Mouse (Mus musculus): ENCODE measurements around the gene Ccdc190.

Gene Ccdc190

DNA sequence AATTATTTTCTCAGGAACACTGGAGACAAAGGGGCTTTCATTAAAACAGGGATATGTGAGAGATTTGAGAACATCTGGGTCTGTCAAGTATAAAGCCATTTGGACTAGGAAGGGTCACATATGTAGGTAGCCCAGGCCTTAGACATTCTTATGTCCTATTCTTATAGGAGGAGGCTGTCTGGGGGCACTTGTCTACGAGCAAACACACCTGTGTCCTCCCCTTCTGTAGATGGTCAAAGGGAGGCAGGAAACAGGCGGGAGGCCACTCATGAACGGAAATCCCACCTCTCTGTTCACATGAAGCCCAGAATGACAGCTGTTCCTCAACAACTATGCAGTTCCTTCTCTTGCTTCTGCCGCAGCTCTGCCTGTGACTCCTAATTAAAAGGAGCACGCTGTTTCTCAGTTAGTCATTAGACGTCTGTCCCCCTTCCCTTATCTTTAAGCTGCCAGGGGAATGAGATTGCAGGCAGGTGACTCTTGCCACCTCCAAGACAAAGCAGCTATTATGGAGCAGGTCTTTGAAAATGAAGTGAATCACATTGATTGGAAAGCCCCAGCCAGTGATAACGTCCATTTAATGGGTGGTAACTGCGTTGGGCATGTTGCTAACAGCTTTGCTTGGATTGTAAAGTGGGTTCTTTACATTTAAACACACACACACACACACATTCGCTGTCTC is 11.2 kb upstream of the Ccdc190 start:
- H3K36me3 ChIP-seq (ENCODE audit: control insufficient read depth, insufficient read depth, low read length, poor library complexity, severe bottlenecking) = no peaks in the 10 kb centered on the region; the same call in 1 of the 2 replicates
- DNase-seq (ENCODE audit: low read depth, low spot score) = no peak
- H3K27me3 ChIP-seq (ENCODE audit: control insufficient read depth, insufficient read depth, low read length, poor library complexity, severe bottlenecking) = no peaks in the 10 kb centered on the region; the same call in 1 of the 2 replicates

DNA sequence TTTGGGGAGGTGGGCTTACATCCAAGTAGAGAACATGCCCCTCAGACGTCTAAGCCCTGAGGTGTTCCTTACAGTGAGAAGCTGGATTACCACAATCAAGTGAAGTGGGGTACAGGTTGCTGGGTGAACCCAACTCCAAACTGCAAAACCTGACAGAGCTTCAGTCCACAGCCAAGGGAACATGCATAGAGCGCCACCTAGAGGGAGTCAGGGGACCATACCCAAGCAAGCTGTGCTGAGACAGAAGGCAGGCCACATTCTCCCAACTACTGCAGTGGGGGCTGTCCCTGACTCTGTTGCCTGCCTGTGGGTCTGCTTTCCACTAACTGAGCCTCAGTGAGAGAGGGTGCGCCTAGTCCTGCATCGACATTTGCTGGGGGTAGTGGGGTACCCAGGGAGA is 10.4 kb upstream of the Ccdc190 start:
- DNase-seq (ENCODE audit: low read depth, low spot score) = no peak
- H3K27me3 ChIP-seq (ENCODE audit: control insufficient read depth, insufficient read depth, low read length, poor library complexity, severe bottlenecking) = no peaks in the 10 kb centered on the region; the same call in 1 of the 2 replicates

DNA sequence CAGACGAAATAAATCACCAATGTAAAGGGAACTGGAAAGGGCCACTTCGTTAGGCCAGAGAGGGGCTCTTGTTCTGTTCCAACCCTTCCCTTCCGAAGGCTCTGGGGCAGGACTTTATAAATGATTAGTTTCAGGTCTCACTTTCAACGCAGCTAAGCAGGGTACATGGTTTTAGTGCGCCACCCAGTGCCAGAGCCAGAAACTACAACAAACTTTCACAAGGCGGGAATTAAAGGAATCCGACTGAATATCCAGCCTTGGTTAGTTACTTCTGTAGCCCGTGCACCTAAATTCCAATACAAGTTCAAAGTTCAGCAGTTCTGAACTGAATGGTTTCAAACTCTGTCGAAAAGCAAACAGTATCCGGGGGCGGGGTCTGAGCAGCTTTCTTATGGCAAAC is 9.2 kb upstream of the Ccdc190 start:
- H3K36me3 ChIP-seq (ENCODE audit: control insufficient read depth, insufficient read depth, low read length, poor library complexity, severe bottlenecking) = no peaks in the 10 kb centered on the region; the same call in 1 of the 2 replicates
- H3K27me3 ChIP-seq (ENCODE audit: control insufficient read depth, insufficient read depth, low read length, poor library complexity, severe bottlenecking) = no peaks in the 10 kb centered on the region; the same call in 1 of the 2 replicates
- peak; percentile 45 for DNase-seq (ENCODE audit: low read depth, low spot score)

More for the DNA sequence above, 10.4 kb upstream of the Ccdc190 start:
- H3K36me3 ChIP-seq (ENCODE audit: control insufficient read depth, insufficient read depth, low read length, poor library complexity, severe bottlenecking) = no peaks in the 10 kb centered on the region; the same call in 1 of the 2 replicates

DNA sequence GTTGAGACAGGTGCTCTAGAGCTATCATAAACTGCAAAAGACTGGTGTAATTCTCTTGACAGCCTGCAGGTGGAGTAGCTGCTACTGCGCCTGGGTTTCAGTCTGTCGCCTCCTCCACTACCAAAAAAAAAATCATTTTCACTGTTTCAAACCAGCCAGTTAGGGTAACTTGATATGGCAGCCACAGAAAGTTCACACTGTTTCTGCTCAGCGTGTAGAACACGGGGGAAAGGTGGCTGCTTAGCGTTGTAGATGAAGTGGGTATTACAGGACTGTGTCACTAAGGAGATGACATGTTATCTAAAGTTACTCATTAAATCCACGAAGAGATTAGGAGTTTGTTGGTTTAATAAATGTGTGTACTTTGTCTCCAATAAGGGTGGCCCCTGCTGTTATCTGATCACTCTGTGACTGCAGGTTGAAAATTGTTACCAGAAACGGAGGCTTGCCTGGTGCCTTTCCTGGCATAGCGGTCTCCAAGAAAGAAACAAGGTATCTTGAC is 6.7 kb upstream of the Ccdc190 start:
- Histone ChIP-seq H3K27me3 (ENCODE audit: control insufficient read depth, insufficient read depth, low read length, poor library complexity, severe bottlenecking) (no peaks in the 10 kb centered on the region; the same call in 1 of the 2 replicates), H3K36me3 (ENCODE audit: control insufficient read depth, insufficient read depth, low read length, poor library complexity, severe bottlenecking) (no peaks in the 10 kb centered on the region; the same call in 1 of the 2 replicates)
- peak; percentile 47 for DNase-seq (ENCODE audit: low read depth, low spot score)

DNA sequence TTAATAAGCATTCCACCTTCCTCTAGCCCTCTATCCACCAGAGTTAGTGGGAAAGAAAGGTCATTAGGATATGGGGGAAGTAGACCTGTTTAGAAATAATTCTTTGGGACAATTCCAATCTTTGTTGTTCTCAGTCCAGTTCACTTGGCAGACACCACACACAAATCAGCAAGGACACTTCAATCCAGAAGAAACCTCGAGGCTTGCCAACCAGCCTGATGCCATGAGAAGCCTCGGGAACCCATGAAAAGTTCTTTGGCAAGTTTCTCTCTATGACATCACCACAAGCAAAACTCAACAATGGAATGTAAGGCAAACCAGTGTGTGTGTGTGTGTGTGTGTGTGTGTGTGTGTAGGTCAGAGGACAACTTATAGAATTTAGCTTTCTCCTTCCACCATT is 3.9 kb upstream of the Ccdc190 start:
- no peaks in the 10 kb centered on the region; the same call in 1 of the 2 replicates for H3K27me3 ChIP-seq (ENCODE audit: control insufficient read depth, insufficient read depth, low read length, poor library complexity, severe bottlenecking)
- no peaks in the 10 kb centered on the region; the same call in 1 of the 2 replicates for H3K36me3 ChIP-seq (ENCODE audit: control insufficient read depth, insufficient read depth, low read length, poor library complexity, severe bottlenecking)
- no peak for DNase-seq (ENCODE audit: low read depth, low spot score)

DNA sequence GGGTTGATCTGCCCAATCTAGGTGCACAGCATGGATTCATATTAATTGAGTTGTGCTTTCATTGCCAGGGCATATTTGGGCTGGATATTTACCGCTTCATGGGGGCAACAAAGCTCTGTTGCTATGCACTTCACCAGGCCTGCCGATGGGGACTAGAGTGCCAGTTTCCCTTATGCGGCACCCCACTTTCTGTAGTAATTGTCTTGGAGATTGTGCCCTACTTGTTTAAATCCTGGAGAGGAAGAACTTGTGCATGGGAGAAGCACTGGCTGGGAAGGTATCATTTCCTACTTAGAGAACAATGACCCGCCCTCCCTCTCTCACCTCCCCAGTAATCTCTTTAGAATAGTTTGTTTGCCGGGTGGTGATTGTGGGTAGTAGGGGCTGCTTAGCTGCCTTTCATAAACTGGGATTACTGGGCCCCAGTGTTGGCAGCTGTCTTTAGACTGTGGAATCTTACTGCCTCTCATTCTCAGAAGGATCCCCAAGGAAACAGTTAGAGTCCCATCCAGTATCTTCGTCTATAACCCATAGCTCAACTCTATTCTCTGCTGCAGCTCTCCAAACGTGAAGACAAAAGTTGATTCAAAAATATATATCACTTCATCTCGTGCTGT is 587 bp upstream of the Ccdc190 start:
- no peaks in the 10 kb centered on the region for H3K36me3 ChIP-seq (ENCODE audit: control insufficient read depth, insufficient read depth, low read length, poor library complexity, severe bottlenecking)
- H3K27me3 ChIP-seq (ENCODE audit: control insufficient read depth, insufficient read depth, low read length, poor library complexity, severe bottlenecking) = no peaks in the 10 kb centered on the region
- DNase-seq (ENCODE audit: low read depth, low spot score) = no peak

DNA sequence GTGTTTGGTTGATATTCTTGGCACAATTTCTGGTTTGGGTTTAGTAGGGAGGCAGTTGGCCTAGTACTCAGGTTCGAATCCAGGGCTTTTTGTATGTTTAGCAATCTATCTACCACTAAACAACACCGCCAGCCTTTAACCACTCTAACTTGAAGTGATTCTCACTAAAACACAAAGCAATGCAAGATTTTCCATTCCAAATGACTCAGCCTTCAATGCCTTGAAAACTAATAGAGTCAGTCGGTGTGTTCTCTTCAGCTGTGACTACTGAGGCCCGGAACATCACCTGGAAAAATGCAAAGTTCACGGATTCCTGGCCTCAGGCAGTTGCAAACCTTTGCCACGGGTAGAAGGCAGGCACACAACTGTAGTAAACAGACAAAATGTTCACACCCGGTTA is 3.2 kb downstream of the Ccdc190 start:
- Histone ChIP-seq H3K36me3 (ENCODE audit: control insufficient read depth, insufficient read depth, low read length, poor library complexity, severe bottlenecking) (no peaks in the 10 kb centered on the region), H3K27me3 (ENCODE audit: control insufficient read depth, insufficient read depth, low read length, poor library complexity, severe bottlenecking) (no peaks in the 10 kb centered on the region)
- DNase-seq (ENCODE audit: low read depth, low spot score) = no peak

DNA sequence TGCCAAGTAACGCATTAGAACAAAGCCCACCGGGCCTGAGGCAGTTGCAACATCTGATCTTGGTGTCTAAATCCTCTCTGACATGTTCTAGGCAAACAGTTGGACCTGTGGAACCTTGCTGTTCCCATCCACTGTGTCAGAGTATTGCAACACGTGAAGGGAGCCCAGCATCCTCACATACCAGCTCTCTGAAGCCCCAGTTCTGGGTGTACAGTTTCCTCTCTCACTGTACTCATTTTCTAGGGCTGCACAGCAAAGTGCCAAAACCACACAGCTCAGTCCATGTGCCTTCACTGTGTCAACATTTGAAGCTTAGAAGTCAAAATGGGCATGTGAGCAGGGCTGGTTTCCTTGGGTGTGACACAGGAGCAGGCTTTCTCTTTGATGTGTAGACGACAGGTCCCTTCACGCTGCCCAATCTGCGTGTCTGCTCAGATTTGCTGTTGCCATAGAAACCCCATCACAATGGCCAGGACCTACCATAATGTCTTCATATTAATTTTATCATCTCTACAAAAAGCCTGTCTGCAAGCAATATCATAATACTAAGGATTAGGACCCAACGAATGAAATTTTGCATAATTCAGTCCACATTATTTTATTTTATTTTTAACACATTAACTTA is 3.8 kb downstream of the Ccdc190 start:
- Histone ChIP-seq H3K36me3 (ENCODE audit: control insufficient read depth, insufficient read depth, low read length, poor library complexity, severe bottlenecking) (no peaks in the 10 kb centered on the region), H3K27me3 (ENCODE audit: control insufficient read depth, insufficient read depth, low read length, poor library complexity, severe bottlenecking) (no peaks in the 10 kb centered on the region)
- no peak for DNase-seq (ENCODE audit: low read depth, low spot score)

DNA sequence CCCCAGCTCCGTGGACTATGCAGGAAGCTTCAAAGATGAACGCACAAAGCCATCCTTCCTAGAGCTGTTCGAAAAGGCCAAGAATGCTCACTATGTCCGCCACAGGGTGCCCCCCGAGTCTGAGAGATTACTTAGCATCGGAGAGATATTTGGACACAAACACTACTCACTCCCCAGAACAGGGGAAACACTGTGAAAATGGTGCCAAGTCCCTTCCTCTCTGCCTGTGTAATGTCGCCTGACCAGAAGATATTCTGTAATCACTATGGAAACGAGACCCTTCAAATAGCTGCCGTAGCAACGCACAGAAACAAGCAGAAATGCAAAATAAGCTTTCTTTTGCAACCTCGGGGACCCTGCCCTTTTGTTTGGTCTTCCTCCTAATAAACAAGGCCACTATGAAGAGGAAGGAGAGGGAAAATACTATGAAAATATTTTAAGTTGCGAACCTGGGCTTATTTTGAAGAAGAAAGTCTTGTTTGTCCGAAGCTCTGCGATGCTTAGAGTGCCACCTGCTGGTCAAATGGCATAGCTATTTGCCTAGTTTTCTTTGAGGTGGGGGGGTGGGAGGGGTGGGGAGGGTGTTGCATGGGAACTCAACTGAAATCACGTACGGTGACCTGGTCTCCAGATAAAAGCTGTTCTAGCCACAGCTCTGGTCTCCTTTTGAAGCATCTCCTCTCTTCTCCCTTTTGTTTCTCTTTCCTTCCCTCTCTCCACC is 5.7 kb downstream of the Ccdc190 start:
- DNase-seq (ENCODE audit: low read depth, low spot score) = peak; percentile 69
- Histone ChIP-seq H3K27me3 (ENCODE audit: control insufficient read depth, insufficient read depth, low read length, poor library complexity, severe bottlenecking) (no peaks in the 10 kb centered on the region), H3K36me3 (ENCODE audit: control insufficient read depth, insufficient read depth, low read length, poor library complexity, severe bottlenecking) (no peaks in the 10 kb centered on the region)

DNA sequence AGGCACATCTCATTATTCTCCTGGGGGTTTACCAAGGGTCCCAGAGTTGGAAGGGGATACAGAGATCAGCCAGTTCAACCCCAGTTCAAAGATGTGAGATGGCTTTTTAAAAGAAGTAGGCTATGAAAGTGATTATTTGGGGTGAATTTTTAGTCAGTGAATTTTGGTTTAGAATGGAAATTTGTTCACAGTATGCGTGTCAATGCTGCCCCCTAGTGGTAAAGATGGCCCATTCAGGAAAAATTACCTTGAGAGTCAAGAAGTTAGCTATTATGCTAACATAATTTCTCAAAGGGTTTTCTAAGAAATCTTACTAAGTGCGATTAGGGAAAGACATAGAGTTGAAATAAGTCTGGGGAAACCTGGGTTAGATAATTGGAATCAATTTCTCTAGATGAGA is 10.9 kb downstream of the Ccdc190 start:
- Histone ChIP-seq H3K36me3 (ENCODE audit: control insufficient read depth, insufficient read depth, low read length, poor library complexity, severe bottlenecking) (no peaks in the 10 kb centered on the region), H3K27me3 (ENCODE audit: control insufficient read depth, insufficient read depth, low read length, poor library complexity, severe bottlenecking) (no peaks in the 10 kb centered on the region; the same call in 1 of the 2 replicates)
- peak; percentile 67 for DNase-seq (ENCODE audit: low read depth, low spot score)

DNA sequence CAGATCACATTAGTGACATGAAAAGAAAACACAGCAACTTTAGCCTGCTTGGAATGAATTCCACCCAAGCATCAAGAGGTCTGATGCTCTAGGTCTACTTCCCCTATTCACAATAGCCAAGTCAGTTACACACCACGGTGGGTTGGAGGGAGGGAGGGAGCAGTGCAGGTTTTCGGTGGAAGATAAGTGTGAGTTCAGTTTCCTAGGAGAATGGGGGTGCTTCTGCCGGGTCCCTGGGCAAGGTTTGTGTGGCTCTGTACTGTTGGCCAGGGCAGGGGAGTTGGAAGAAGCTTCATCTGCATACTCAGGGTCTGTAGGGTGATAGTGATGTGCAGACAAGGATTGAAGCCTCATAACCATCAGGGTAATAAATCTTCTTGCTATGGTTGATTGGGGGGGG is 17.6 kb downstream of the Ccdc190 start:
- no peaks in the 10 kb centered on the region for H3K36me3 ChIP-seq (ENCODE audit: control insufficient read depth, insufficient read depth, low read length, poor library complexity, severe bottlenecking)
- DNase-seq (ENCODE audit: low read depth, low spot score) = no peak
- H3K27me3 ChIP-seq (ENCODE audit: control insufficient read depth, insufficient read depth, low read length, poor library complexity, severe bottlenecking) = no peaks in the 10 kb centered on the region; the same call in 1 of the 2 replicates

DNA sequence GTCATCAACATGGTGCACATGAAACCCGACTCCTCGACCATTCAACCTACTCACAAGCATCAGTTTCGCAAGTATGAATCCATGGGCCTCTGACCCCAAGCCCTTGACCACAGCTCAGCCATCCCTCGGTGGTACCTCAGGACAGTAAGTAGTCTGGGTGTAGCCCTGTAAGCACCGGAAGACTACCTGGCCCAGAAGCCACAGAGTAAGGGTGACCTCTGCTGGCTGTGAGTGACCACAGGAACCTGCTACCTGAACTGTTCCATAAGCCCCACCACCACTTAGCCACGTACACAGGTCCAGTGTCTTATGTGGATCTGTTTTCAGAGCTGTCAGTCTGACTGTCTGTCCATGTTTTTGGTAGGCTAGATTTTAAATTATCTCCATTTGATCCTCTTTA is 19.2 kb downstream of the Ccdc190 start:
- H3K27me3 ChIP-seq (ENCODE audit: control insufficient read depth, insufficient read depth, low read length, poor library complexity, severe bottlenecking) = no peaks in the 10 kb centered on the region; the same call in 1 of the 2 replicates
- H3K36me3 ChIP-seq (ENCODE audit: control insufficient read depth, insufficient read depth, low read length, poor library complexity, severe bottlenecking) = no peaks in the 10 kb centered on the region
- DNase-seq (ENCODE audit: low read depth, low spot score) = no peak

DNA sequence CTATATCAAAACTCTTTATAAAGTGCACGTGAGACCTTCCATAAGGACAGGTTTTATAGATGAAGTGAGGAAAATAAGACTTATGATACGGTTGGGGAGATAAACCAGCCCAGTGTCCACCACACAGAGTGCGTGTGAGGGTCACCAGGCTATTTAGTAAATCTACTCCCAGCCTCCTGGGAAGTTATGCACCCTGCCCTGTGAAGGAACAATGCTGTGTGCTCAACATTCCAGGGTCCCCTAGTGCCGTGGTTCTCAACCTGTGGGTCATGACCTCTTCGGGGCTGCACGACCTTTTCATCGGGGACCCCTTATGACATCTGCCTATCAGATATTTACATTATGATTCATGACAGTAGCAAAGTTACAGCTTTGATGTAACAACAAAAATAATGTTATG is 19.8 kb downstream of the Ccdc190 start:
- H3K27me3 ChIP-seq (ENCODE audit: control insufficient read depth, insufficient read depth, low read length, poor library complexity, severe bottlenecking) = no peaks in the 10 kb centered on the region
- no peaks in the 10 kb centered on the region for H3K36me3 ChIP-seq (ENCODE audit: control insufficient read depth, insufficient read depth, low read length, poor library complexity, severe bottlenecking)
- DNase-seq (ENCODE audit: low read depth, low spot score) = no peak

DNA sequence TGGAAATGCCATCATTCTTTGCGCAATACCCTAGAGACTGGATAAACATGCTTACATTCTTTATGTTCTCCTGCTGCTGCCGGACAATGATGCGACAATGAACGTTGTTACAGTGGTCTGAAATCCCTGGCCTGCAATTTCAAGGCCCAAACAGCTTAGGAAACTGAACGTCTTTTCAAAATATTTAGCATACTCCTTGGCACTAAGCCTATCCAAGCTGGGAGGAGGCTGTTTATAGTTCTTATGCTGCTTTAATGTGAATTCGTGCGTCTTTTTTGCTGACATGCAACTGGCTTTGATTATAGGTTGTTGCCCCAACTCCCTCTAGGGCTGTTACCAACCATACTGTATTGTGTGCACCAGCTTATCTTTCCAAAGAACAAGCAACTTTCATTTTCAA is 20.4 kb downstream of the Ccdc190 start:
- H3K36me3 ChIP-seq (ENCODE audit: control insufficient read depth, insufficient read depth, low read length, poor library complexity, severe bottlenecking) = no peaks in the 10 kb centered on the region

More for the DNA sequence above, 20.4 kb downstream of the Ccdc190 start:
- H3K27me3 ChIP-seq (ENCODE audit: control insufficient read depth, insufficient read depth, low read length, poor library complexity, severe bottlenecking) = no peaks in the 10 kb centered on the region
- no peak for DNase-seq (ENCODE audit: low read depth, low spot score)
